Mouse (Mus musculus): Measurements from ENCODE around the gene Naalad2. TPM values are rescaled to one million over a fixed set of nuclear protein-coding genes. Genes with fewer than 3 reads are reported as not detected.

Naalad2 gene
- 1.9 and 3.3 TPM in 2 replicates for polyA plus RNA-seq (2012; rRNA removed)

GRCm38 (mm10) chr9:18402895-18403294 lies at the start of gene Naalad2:
Gene Naalad2, minus strand, starts transcription at chr9:18402995.

GRCm38 (mm10) chr9:18430354-18430753 lies 27.6 kb upstream of the Naalad2 start, which contains the start of gene Mbd3l2:
Gene Mbd3l2, plus strand, starts transcription at chr9:18430654.

GRCm38 (mm10) chr9:18404118-18404517 lies 1.3 kb upstream of the Naalad2 start, which contains the start of gene Ubtfl1:
Gene Ubtfl1, plus strand, starts transcription at chr9:18404418.

DNA sequence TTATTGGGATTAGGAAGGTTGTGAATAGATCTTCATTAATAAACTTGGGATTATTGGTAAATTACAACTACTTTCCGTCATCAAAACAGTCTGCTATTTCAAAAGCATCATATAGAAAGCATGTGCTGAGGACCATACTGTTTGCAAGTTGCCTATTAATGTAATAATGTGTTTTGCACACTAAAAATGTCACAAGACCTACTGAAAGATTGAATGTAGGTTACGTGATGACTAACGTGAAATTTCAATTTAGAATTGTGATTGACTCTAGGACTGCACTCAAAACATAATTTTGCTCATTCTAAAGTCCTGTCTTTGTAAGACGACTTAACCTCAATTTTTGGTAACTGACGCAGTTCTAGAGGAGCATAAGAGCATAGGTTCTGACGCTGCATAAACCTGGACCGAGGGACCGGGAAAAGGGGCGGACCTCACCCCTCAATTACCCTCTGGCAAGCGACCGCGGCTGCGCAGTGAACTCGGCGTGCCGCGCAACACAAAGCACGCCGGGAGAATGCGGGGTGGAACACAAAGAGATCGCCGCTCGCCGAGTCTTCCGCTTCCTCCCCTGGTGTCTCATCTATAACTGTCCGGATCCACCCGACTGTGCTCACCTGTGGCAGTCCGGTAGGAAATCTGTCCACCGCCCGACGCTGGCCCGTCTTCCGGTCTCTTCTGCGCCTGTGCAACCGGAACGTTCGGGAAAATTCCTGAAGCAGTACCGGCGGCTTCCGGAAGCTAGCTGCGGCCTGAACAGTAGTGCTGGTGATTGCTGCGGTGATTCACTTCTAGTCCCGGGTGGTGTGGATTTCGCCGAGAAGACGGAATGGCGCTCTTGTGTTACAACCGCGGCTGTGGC lies 111.0 kb downstream of the Naalad2 start, which contains the start of gene Chordc1:
Gene Chordc1 (plus strand): TSS at position 555 of the 859 bp plus-strand sequence.

Other genes starting within 250 kb of the Naalad2 start
- gene Chordc1, start 110.9 kb downstream of the Naalad2 start, polyA plus RNA-seq (2012; rRNA removed) = 60.9 and 63.6 TPM in 2 replicates
- gene Ubtfl1, start 1.4 kb upstream of the Naalad2 start, polyA plus RNA-seq (2012; rRNA removed) = not detected in 2 replicates
- not detected in 2 replicates for gene Mbd3l2, start 27.7 kb upstream of the Naalad2 start, polyA plus RNA-seq (2012; rRNA removed)
- 26.8 and 28.6 TPM in 2 replicates for gene Zfp558, start 75.3 kb upstream of the Naalad2 start, polyA plus RNA-seq (2012; rRNA removed)
- gene Mbd3l1, start 75.4 kb upstream of the Naalad2 start, polyA plus RNA-seq (2012; rRNA removed) = not detected in 2 replicates

All from central nervous system, embryonic 14 days (tissue).